Mouse (Mus musculus) cortical plate, adult 2 months (tissue): ENCODE measurements at regions not wholly inside any gene's neighbourhood (a gene's known extent, or its start where the extent isn't known, plus 50 kb on each side); places are given as distances from the start of the nearest gene placed in this dataset.

Experiments
- H3K27ac ChIP-seq: fragments of 200-500 bp; 2 replicates; pipeline ENCODE4 v1.5.1; 2012; ENCODE audit warnings: low read length, control low read depth, inconsistent platforms; ENCODE audit not compliant: insufficient read depth
- H3K4me1 ChIP-seq: fragments of 200-500 bp; 2 replicates; pipeline ENCODE4 v1.6.1; 2011; ENCODE audit warnings: low read length; ENCODE audit not compliant: control insufficient read depth, insufficient read depth
- H3K4me3 ChIP-seq: fragments of 200-500 bp; 2 replicates; pipeline ENCODE4 v1.5.1; 2011; ENCODE audit warnings: mild to moderate bottlenecking, low read length, control low read depth; ENCODE audit not compliant: insufficient read depth
- CTCF ChIP-seq: fragments of 200-500 bp; IDR thresholded peaks from 2 replicates; pipeline ENCODE4 v1.5.1; 2011; ENCODE audit warnings: mild to moderate bottlenecking, control low read depth, low read length; ENCODE audit not compliant: insufficient read depth; ENCODE audit errors: extremely low read depth
- POLR2A ChIP-seq: fragments of 200-500 bp; IDR thresholded peaks from 2 replicates; pipeline ENCODE4 v1.6.1; 2011; ENCODE audit warnings: mild to moderate bottlenecking, low read length, control low read depth; ENCODE audit not compliant: insufficient read depth; ENCODE audit errors: extremely low read depth

- no peak overlapping the region for H3K4me3 ChIP-seq
- H3K27ac ChIP-seq: no peak overlapping the region
- TF ChIP-seq POLR2A (no peak), CTCF (no peak)
- no peaks in the 10 kb centered on the region for H3K4me1 ChIP-seq
These were observed 586.3 kb downstream of the Gbe1 start for GRCm38 (mm10) chr16:70900085-70900484.

GRCm38 (mm10) chr16:70920047-70920446 is 606.3 kb downstream of the Gbe1 start:
- no peak for TF ChIP-seq POLR2A
- TF ChIP-seq CTCF: no peak
- Histone ChIP-seq H3K4me1 (no peaks in the 10 kb centered on the region), H3K4me3 (no peak overlapping the region), H3K27ac (no peak overlapping the region)

GRCm38 (mm10) chr16:70929651-70930050 is 615.9 kb downstream of the Gbe1 start:
- no peak overlapping the region for H3K27ac ChIP-seq
- H3K4me3 ChIP-seq: no peak overlapping the region
- H3K4me1 ChIP-seq: no peaks in the 10 kb centered on the region
- no peak for TF ChIP-seq CTCF
- TF ChIP-seq POLR2A: no peak

GRCm38 (mm10) chr16:70935959-70936358 is 622.2 kb downstream of the Gbe1 start:
- TF ChIP-seq POLR2A (no peak), CTCF (no peak)
- Histone ChIP-seq H3K4me3 (no peak overlapping the region), H3K4me1 (no peaks in the 10 kb centered on the region), H3K27ac (no peak overlapping the region)

- Histone ChIP-seq H3K27ac (no peak overlapping the region), H3K4me3 (no peak overlapping the region)
- TF ChIP-seq POLR2A: no peak
- no peak for TF ChIP-seq CTCF
These were observed 639.2 kb downstream of the Gbe1 start for GRCm38 (mm10) chr16:70952937-70953336.

More at GRCm38 (mm10) chr16:70952937-70953336, 639.2 kb downstream of the Gbe1 start:
- H3K4me1 ChIP-seq: no peaks in the 10 kb centered on the region
